Mouse (Mus musculus) activated CD4-positive, CD25-positive, alpha-beta regulatory T cell, adult 4 months (primary cell): ENCODE measurements around the gene Mrps24. TPM values are rescaled to one million over a fixed set of nuclear protein-coding genes. Genes with fewer than 3 reads are reported as not detected.
A peak's percentile ranks its signal among the peaks of the same experiment; 100 is the strongest.

Experiments used
- ATAC-seq: one replicate; pipeline ENCODE4 v1.8.0; 2017
- polyA plus RNA-seq, 2 experiments: library from polyadenylated mRNA; unstranded; fragments of 100-300 nt; shearing (Covaris generic); gene quantifications; one replicate each; pipeline ENCODE4 v1.2.1; 2017

The Mrps24 gene
- polyA plus RNA-seq = 10 to 100 TPM; 66.0 to 69.2 TPM

DNA sequence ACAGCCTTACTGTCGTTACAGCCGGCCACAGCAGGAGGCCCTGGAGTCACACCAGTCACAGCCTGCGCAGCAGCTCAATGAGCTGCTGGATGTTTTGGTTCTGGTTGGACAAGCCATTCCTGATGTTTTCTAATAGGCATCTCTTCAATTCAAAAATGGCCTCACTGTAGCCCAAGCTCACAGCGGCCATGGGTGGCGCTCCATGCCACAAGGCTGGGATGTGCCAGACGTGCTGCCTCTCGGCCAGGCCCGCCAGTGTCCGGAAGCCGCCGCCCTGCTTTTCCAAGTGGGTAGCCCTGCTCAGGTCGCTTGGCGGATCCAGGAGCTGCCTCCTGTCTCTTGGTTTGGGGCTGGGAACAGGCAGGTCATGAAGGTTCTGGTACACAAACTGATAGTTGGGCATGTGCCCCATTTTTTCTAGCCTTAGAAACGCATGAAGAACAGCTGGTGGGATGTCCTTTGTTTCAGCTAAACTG is at the start of gene Mrps24:
Gene Mrps24, minus strand, starts transcription at position 51 of the 476 bp plus-strand sequence.
- no peak for ATAC-seq

- ATAC-seq = no peak
Observed at GRCm38 (mm10) chr11:5762633-5762982, 47.1 kb upstream of the Mrps24 start.

DNA sequence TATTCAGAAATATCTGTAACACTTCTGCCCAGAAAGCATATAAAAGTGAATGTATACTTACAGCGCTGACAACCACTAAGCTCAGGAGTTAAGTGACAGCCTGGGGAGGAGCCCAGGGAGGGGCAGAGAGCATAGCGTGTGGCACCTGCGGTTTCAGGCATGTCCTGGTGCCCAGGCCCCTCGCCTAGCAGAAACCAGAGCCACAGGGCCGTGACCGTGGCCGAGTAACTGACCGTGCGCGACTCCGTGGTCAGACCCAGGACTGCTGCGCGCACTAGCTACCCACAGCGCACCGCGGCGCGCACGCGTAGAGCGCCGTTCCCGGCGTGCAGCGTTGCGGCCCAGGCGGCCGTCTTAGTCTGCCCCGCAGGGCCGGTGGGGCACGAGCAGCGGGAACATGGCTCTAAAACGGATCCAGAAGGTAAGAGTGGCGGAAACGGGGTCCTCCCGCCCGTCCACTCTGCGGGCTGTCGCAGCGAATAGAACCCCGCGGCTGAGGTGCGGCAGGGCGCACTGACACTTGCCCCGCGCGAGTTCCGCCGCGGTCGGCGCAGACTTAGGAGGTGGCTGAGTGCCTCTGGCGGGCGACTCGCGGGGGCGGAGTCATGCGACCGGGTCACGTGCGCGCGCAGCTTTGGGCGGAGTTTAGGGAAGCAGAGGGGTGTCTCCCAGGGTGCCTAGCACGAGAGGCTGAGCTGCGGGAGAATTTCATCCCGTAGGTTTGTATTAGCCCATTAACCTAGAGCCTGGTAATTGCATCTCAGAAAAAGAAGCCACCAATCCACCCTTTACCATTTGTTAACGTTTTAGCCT is 46.5 kb upstream of the Mrps24 start, which contains the start of gene Urgcp:
Gene Urgcp, minus strand, starts transcription at position 557 of the 813 bp plus-strand sequence.
- peak; percentile 90 for ATAC-seq

- no peak for ATAC-seq
Observed at GRCm38 (mm10) chr11:5753755-5754154, 38.3 kb upstream of the Mrps24 start.

- ATAC-seq = no peak
Observed at GRCm38 (mm10) chr11:5744951-5745350, 29.5 kb upstream of the Mrps24 start.

DNA sequence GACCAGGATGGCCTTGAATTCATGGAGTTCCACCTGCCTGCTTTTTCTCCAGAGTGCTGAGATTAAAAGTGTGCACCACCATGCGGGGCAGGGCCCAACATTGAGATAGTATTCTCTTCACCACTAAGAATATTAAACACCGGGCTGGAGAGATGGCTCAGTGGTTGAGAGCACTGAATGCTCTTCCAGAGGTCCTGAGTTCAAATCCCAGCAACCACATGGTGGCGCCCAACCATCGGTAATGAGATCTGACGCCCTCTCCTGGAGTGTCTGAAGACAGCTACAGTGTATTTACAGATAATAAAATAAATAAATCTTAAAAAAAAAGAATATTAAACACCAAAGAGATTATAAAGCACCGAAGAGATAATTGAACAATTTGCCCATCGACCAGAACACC is 26.6 kb upstream of the Mrps24 start:
- no peak for ATAC-seq

- ATAC-seq = peak; percentile 83
Observed at GRCm38 (mm10) chr11:5740965-5741627, 25.6 kb upstream of the Mrps24 start.

- ATAC-seq = no peak
Observed at GRCm38 (mm10) chr11:5740599-5740964, 25.1 kb upstream of the Mrps24 start.

DNA sequence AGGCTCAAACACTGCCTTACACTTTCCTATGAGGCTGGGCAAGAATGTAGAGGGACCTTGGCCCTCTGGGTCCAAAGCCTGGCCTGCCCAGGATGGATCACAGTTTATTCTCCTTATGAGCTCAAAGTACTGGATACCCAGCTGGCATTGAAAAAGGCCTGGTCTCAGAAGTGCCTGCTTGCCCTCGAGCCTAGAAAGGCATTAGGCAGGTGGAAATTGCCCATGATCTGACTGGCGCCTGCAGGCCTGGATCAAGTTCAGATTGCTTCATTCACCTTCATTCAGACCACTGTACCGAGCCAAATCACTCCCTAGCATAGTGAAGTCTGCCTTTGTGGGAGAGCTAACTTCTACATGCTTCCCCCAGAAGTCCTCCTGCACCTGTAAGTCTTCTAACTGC is 24.4 kb upstream of the Mrps24 start:
- ATAC-seq = no peak

GRCm38 (mm10) chr11:5738888-5739632 is 23.6 kb upstream of the Mrps24 start:
- ATAC-seq = no peak

- ATAC-seq = no peak
Observed at GRCm38 (mm10) chr11:5737137-5737536, 21.7 kb upstream of the Mrps24 start.

- ATAC-seq = no peak
Observed at GRCm38 (mm10) chr11:5734323-5734722, 18.8 kb upstream of the Mrps24 start.

DNA sequence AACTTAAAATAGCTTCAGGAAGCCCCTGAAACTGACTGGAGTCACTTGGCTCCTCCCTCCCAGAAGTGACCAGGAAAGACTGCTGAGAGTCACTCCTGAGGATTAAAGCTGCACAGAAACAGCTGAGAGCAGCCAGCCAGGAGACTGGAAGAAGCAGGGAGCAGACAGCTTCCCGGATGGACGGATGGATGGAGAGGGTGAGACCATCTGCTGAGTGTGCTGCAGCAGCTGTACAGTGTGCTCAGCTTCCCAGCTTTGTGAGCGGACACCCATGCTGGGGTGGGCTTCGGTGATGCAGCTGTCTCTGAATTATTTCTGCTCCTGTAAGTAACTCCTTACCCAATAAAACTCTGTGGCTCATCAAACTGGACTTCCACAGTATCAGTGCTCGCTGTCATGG is 16.9 kb upstream of the Mrps24 start:
- ATAC-seq = no peak

DNA sequence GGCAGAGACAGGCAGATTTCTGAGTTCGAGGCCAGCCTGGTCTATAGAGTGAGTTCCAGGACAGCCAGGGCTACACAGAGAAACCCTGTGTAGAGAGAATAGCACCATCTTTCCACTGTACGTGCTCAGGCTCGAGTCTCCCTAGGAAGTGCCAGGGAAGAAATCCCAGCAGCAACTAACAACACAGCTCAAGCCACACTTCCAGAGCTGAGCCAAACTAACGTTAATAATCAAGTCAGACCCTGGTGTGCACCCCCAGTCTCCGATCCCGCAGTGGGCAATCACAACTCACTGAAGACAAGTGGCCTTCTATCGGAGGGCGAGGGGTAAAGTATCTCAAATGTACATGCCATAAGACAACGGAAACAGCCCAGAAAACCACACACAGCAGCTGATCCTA is 14.1 kb upstream of the Mrps24 start:
- ATAC-seq = no peak

DNA sequence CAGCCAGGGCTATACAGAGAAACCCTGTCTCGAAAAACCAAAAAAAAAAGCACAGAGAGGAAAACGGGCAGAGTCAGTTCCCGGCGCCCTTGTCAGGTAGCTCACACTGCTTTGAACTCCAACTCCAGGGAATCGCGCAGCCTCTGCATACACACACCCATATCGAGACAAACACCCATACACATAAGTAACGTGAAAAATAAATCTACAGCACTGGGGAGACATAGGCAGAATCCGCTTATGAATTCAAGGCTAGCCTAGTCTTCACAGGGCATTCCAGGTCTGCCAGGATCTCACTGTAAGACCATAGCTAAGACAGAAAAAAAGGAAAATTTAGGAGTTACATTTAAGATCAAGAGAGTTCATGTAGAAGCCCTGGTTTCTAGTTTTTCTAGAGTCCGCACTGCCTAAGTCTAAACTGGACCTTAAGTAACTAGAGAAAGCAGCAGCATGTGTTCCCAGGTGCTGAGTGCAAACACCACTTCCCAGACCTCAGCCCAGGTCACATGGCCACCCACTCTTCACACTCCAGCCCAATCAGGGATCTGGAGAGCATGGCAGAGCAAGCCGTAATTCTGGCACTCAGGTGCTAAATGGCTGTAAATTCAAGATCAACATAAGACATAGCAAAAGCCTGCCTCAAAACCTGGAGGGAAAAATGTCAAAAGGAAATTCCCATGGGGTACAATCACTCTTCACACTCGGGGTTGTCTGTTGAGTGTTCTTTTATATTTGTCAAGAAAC is 3.3 kb upstream of the Mrps24 start:
- ATAC-seq = no peak

DNA sequence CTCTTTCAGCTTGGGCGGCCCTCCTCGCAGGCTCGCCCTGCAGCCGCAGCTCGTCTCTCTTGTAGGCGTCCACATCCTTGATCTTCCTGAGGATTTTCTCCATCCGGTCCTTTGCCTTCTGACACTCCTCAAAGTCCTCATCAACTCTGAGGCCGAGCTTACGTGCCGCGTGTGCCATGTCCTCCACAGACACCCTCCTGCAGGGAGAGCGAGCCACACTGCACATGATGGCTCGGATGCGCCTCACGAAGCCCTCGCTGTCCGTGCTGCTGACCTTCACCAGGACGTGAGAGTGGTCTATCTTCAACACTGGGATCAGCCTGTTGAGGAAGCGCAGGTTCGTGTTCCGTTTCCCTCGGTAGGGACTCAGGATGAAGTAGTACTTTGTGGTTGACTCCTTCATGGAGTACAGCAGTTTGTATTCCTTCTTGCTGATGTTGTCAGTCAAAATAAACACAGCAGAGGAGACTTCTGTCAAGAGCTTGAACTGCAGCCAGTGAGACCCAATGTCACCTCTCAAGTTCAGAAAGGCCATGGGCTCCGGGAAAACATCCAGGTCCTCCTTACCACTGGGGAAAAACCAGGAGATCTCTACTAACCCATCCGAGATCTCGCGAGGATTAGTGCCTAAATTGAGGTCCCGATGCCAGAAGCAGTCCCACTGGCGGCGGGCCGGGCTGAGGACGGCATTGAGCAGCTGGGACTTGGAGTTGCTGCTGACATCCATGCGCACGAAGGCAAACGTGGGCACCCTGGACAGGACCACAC is 1.6 kb upstream of the Mrps24 start:
- no peak for ATAC-seq

- no peak for ATAC-seq
Observed at GRCm38 (mm10) chr11:5716246-5716645, 766 bp upstream of the Mrps24 start.

GRCm38 (mm10) chr11:5715179-5715578 is 301 bp downstream of the Mrps24 start:
- no peak for ATAC-seq

DNA sequence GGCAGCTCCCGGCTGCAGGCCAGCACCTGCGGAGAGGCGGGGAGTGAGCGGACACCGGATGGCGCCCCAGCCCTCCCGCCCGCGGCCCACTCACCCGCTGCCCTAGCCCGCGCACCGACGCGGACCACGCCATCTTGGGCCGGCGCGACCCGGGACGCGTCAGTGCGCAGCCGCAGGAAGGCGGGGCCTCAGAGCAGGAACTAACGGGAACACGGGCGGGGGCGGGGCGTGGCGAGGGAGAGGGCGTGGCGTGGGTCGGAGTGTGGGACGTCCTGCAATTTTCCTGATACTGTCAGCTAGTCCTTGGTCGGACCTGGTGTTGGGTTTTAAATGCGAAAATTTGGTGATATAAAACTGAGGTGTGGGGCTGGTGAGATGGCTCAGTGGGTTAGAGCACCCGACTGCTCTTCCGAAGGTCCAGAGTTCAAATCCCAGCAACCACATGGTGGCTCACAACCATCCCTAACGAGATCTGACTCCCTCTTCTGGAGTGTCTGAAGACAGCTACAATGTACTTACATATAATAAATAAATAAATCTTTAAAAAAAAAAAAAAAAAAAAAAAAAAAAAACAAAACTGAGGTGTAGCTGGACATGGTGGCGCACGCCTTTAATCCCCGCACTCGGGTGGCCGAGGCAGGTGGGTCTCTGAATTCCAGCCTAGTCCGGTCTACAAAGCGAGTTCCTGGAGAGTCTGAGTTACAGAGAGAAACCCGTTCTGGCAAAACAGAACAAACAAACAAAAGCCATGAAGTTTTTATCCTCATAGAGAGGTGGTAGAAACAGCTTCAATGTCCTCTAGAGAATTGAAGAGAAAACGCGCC is 7.7 kb downstream of the Mrps24 start:
- peak; percentile 73 for ATAC-seq

DNA sequence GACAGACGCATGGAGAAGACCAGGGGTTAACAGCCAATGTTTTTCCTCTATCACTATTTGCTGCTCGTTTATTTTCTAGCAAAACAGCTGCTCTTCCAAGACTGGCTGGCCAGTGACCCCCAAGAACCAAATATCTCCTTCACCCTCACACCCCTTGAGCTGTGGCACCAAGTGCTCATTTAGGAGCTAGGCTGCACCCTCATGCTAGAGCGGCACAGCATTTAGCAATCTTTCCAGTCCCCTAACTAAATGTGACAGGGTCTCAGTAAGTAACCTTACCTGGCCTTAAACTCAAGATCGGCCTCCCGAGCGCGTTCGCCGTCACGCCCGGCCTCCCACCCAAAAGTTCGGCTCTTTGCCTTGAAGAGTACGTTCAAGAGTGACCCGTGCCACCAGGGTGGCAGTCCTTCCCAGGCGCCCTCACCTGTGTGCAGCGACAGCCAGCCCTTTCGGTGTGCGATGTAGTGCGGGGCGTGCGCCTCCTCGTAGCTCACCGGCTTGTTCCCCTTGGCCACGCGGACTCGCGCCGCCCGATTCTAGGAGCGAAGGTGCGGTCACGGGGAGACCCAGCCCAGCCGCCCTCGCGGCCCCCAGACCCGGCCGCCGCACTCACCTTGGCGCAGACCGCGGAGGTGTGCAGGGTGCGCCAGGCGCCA is 8.5 kb downstream of the Mrps24 start:
- peak; percentile 32 for ATAC-seq
